Mouse (Mus musculus): ENCODE measurements around the gene Mip.

Mip gene

GRCm38 (mm10) chr10:128262300-128262699, 36.7 kb downstream of the Mip start:
- no peak for TF ChIP-seq GATA4 (IDR thresholded peaks at IDR 0.05; ENCODE audit: insufficient replicate concordance, low read length)

GRCm38 (mm10) chr10:128263393-128264310, 38.0 kb downstream of the Mip start:
- no peak for TF ChIP-seq GATA4 (IDR thresholded peaks at IDR 0.05; ENCODE audit: insufficient replicate concordance, low read length)

GRCm38 (mm10) chr10:128268371-128268770, 42.7 kb downstream of the Mip start, which contains the start of gene Apof:
Apof (plus strand) TSS chr10:128268671.
- TF ChIP-seq GATA4 (IDR thresholded peaks at IDR 0.05; ENCODE audit: insufficient replicate concordance, low read length) = peak; percentile 77; the same call in 1 of the 2 replicates

- TF ChIP-seq GATA4 (IDR thresholded peaks at IDR 0.05; ENCODE audit: insufficient replicate concordance, low read length) = no peak
These were observed 43.7 kb downstream of the Mip start for GRCm38 (mm10) chr10:128269206-128269910.

- peak; percentile 56; the same call in 1 of the 2 replicates for TF ChIP-seq GATA4 (IDR thresholded peaks at IDR 0.05; ENCODE audit: insufficient replicate concordance, low read length)
These were observed 44.7 kb downstream of the Mip start, which contains the start of gene Stat2 for GRCm38 (mm10) chr10:128270287-128270841. Stat2 (plus strand) TSS chr10:128270559.

GRCm38 (mm10) chr10:128270866-128271265, 45.2 kb downstream of the Mip start:
- TF ChIP-seq GATA4 (IDR thresholded peaks at IDR 0.05; ENCODE audit: insufficient replicate concordance, low read length) = no peak

- no peak for TF ChIP-seq GATA4 (IDR thresholded peaks at IDR 0.05; ENCODE audit: insufficient replicate concordance, low read length)
These were observed 46.2 kb downstream of the Mip start for GRCm38 (mm10) chr10:128271883-128272282.

- no peak for TF ChIP-seq GATA4 (IDR thresholded peaks at IDR 0.05; ENCODE audit: insufficient replicate concordance, low read length)
These were observed 52.5 kb downstream of the Mip start for GRCm38 (mm10) chr10:128278158-128278557.

GRCm38 (mm10) chr10:128280943-128281342, 55.3 kb downstream of the Mip start:
- no peak for TF ChIP-seq GATA4 (IDR thresholded peaks at IDR 0.05; ENCODE audit: insufficient replicate concordance, low read length)
